Mouse (Mus musculus): ENCODE results near the gene Jmjd1c. TPM values are rescaled to one million over a fixed set of nuclear protein-coding genes. Genes with fewer than 3 reads are reported as not detected.

Gene Jmjd1c
- polyA plus RNA-seq, 1 experiment from 2014 or later, result 33.5 TPM

Other genes starting within 250 kb of the Jmjd1c start
- gene Reep3, start 820 bp downstream of the Jmjd1c start, polyA plus RNA-seq (2015; fragmentation: Nextera tagmentation; extraction: Ambion mirVana), result 30.6 and 31.5 TPM in 2 replicates
- gene Nrbf2, start 189.2 kb downstream of the Jmjd1c start, polyA plus RNA-seq (2015; fragmentation: Nextera tagmentation; extraction: Ambion mirVana), result 28.7 and 29.3 TPM in 2 replicates

All from heart, embryonic 15.5 days (tissue).